Mouse (Mus musculus): Measurements from ENCODE around the gene Olfr325. TPM values are rescaled to one million over a fixed set of nuclear protein-coding genes. Genes with fewer than 3 reads are reported as not detected.

Olfr325 gene
- total RNA-seq, 2 experiments from 2014 or later, result not detected

Other genes with a start within 250 kb of the Olfr325 start
- gene Zfp672, start 247.4 kb upstream of the Olfr325 start, total RNA-seq (2021), result 10 to 100 TPM; 44.0 to 51.2 TPM
- 10 to 100 TPM; 50.3 to 52.9 TPM for gene Sh3bp5l, start 247.0 kb upstream of the Olfr325 start, total RNA-seq (2021)
- gene Lypd8, start 198.7 kb upstream of the Olfr325 start, total RNA-seq (2021), result under 1 TPM in 1 of 2 experiments, not detected in 1; 0.30 TPM
- not detected for gene 1810065E05Rik, start 156.6 kb upstream of the Olfr325 start, total RNA-seq (2021)
- not detected for gene Gm12253, start 145.2 kb upstream of the Olfr325 start, total RNA-seq (2021)
- not detected for gene Lypd9, start 124.8 kb upstream of the Olfr325 start, total RNA-seq (2021)
- gene Olfr30, start 115.5 kb upstream of the Olfr325 start, total RNA-seq (2021), result not detected
- gene Olfr332, start 85.2 kb upstream of the Olfr325 start, total RNA-seq (2021), result not detected
- not detected for gene Olfr331, start 75.2 kb upstream of the Olfr325 start, total RNA-seq (2021)
- not detected for gene Olfr330, start 42.9 kb upstream of the Olfr325 start, total RNA-seq (2021)
- gene Olfr329-ps, start 31.3 kb upstream of the Olfr325 start, total RNA-seq (2021), result not detected
- under 1 TPM in 1 of 2 experiments, not detected in 1; 0.15 TPM for gene Olfr328, start 22.1 kb upstream of the Olfr325 start, total RNA-seq (2021)
- gene Olfr224, start 7.2 kb upstream of the Olfr325 start, total RNA-seq (2021), result not detected
- gene Olfr324, start 17.4 kb downstream of the Olfr325 start, total RNA-seq (2021), result not detected
- not detected for gene 2210407C18Rik, start 38.3 kb downstream of the Olfr325 start, total RNA-seq (2021)
- not detected for gene Olfr323, start 52.8 kb downstream of the Olfr325 start, total RNA-seq (2021)
- not detected for gene Trim58, start 62.7 kb downstream of the Olfr325 start, total RNA-seq (2021)
- not detected for gene Olfr322, start 81.1 kb downstream of the Olfr325 start, total RNA-seq (2021)
- gene Olfr320, start 103.4 kb downstream of the Olfr325 start, total RNA-seq (2021), result not detected
- gene Olfr319, start 121.4 kb downstream of the Olfr325 start, total RNA-seq (2021), result not detected
- gene Olfr318, start 146.3 kb downstream of the Olfr325 start, total RNA-seq (2021), result not detected
- gene Olfr317, start 161.5 kb downstream of the Olfr325 start, total RNA-seq (2021), result under 1 TPM in 1 of 2 experiments, not detected in 1; 0.20 TPM
- under 1 TPM; 0.45 to 0.48 TPM for gene Olfr316, start 175.0 kb downstream of the Olfr325 start, total RNA-seq (2021)
- not detected for gene Olfr315, start 195.5 kb downstream of the Olfr325 start, total RNA-seq (2021)
- not detected for gene Olfr314, start 205.2 kb downstream of the Olfr325 start, total RNA-seq (2021)
- gene Fam183b, start 224.2 kb downstream of the Olfr325 start, total RNA-seq (2021), result 1 to 10 TPM; 5.9 to 7.5 TPM
- gene Olfr313, start 237.3 kb downstream of the Olfr325 start, total RNA-seq (2021), result not detected